Mouse (Mus musculus) liver, embryonic 13.5 days (tissue): Measurements from ENCODE around the gene Msln. TPM values are rescaled to one million over a fixed set of nuclear protein-coding genes. Genes with fewer than 3 reads are reported as not detected.

Experiments used
- ATAC-seq: fragments of 200-750 bp; cut with Nextera tagmentation; 2 replicates; pipeline ENCODE4 v1.8.0; 2017; ENCODE audit warnings: low read depth, mild to moderate bottlenecking, moderate number of reproducible peaks, moderate library complexity
- DNase-seq: peaks from one replicate; pipeline ENCODE4 v3.0.0; 2022
- H3K27ac ChIP-seq: fragments of 300-500 bp; sonication (generic); 2 replicates; pipeline ENCODE4 v1.5.1; 2015; ENCODE audit warnings: moderate library complexity, mild to moderate bottlenecking, inconsistent platforms
- H3K27me3 ChIP-seq: fragments of 300-500 bp; sonication (generic); 2 replicates; pipeline ENCODE4 v1.6.1; 2015; ENCODE audit warnings: mild to moderate bottlenecking, inconsistent platforms
- H3K36me3 ChIP-seq: fragments of 300-500 bp; sonication (generic); 2 replicates; pipeline ENCODE4 v1.6.1; 2015; ENCODE audit warnings: mild to moderate bottlenecking, inconsistent platforms
- H3K4me1 ChIP-seq: fragments of 300-500 bp; sonication (generic); replicated peaks from 2 replicates; pipeline ENCODE4 v1.6.1; 2015; ENCODE audit warnings: inconsistent platforms
- H3K4me2 ChIP-seq: fragments of 300-500 bp; sonication (generic); 2 replicates; pipeline ENCODE4 v1.6.1; 2015; ENCODE audit warnings: inconsistent platforms, mild to moderate bottlenecking, moderate library complexity
- H3K4me3 ChIP-seq: fragments of 300-500 bp; sonication (generic); replicated peaks from 2 replicates; pipeline ENCODE4 v1.5.1; 2015; ENCODE audit warnings: mild to moderate bottlenecking, inconsistent platforms
- H3K9ac ChIP-seq: fragments of 300-500 bp; sonication (generic); 2 replicates; pipeline ENCODE4 v1.6.1; 2015; ENCODE audit warnings: mild to moderate bottlenecking, inconsistent platforms
- H3K9me3 ChIP-seq: fragments of 300-500 bp; sonication (generic); replicated peaks from 2 replicates; pipeline ENCODE4 v1.6.1; 2016; ENCODE audit warnings: inconsistent platforms
- WGBS: fragments of 180-500 bp; shearing (Covaris S2); methylation state at CpG from one replicate; pipeline ENCODE4 v1.1.7; 2015; ENCODE audit not compliant: insufficient replicate concordance; 5-methylcytosine and 5-hydroxymethylcytosine counted together
- polyA plus RNA-seq: library from polyadenylated mRNA; unstranded; fragments of >200 nt; fragmentation: Nextera tagmentation; extraction: Ambion mirVana; gene quantifications from 2 replicates; pipeline ENCODE4 v1.2.1, GENCODE M21; 2015

The Msln gene
- polyA plus RNA-seq, 1 experiment from 2014 or later = 0.81 TPM

GRCm38 (mm10) chr17:25723470-25723869 is 30.7 kb downstream of the Msln start:
- Histone ChIP-seq H3K27me3 (peaks cover 2% of the 10 kb centered on the region; the same call in 1 of the 2 replicates), H3K36me3 (peaks cover 68% of the 10 kb centered on the region), H3K9ac (no peak overlapping the region), H3K4me2 (no peak overlapping the region), H3K4me3 (no peak overlapping the region), H3K4me1 (peaks cover 38% of the 10 kb centered on the region), H3K9me3 (no peaks in the 10 kb centered on the region), H3K27ac (no peak overlapping the region)
- 94% methylated on average over 19 of the region's 19 CpGs for WGBS
- ATAC-seq (no peak), DNase-seq (no peak)

DNA sequence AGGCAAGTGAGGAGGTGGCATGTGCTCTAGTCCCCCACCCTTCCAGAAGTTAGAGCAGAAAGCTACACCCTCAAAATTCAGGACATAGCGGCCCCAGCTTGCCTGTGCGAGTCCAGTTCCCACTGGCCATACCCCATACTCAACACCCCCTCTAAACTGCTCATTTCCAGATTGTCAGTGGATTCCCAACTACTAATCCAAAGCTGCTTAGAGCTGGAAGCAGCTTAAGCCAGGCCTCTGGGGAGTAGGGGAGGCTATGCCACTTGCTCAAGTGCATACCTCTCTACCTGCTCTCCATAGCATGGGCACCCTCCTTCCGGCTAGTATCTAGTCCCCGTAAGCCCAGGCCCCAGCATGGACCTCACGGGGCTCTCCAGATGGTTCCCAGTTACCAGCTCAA is 32.7 kb downstream of the Msln start:
- Histone ChIP-seq H3K4me2 (no peak overlapping the region), H3K4me1 (peaks cover 41% of the 10 kb centered on the region), H3K36me3 (peaks cover 70% of the 10 kb centered on the region), H3K27me3 (peaks cover 22% of the 10 kb centered on the region), H3K4me3 (no peak overlapping the region), H3K27ac (no peak overlapping the region), H3K9me3 (no peaks in the 10 kb centered on the region), H3K9ac (no peak overlapping the region)
- 88% methylated on average over 5 of the region's 5 CpGs for WGBS
- DNase-seq (no peak), ATAC-seq (no peak)

GRCm38 (mm10) chr17:25717691-25718090 is 36.5 kb downstream of the Msln start:
- no peaks in the 10 kb centered on the region for H3K9me3 ChIP-seq
- DNase-seq (no peak), ATAC-seq (no peak)
- H3K9ac ChIP-seq = 0 out of 2 replicates have a peak overlapping the region, but pooled peaks have one; percentile 23
- H3K27me3 ChIP-seq = peaks cover 42% of the 10 kb centered on the region
- H3K4me3 ChIP-seq = peak overlapping the region; percentile 36
- peak overlapping the region; percentile 63 for H3K4me2 ChIP-seq
- H3K27ac ChIP-seq = no peak overlapping the region
- H3K36me3 ChIP-seq = peaks cover 44% of the 10 kb centered on the region
- WGBS = 16% methylated on average over 6 of the region's 6 CpGs
- peaks cover 28% of the 10 kb centered on the region for H3K4me1 ChIP-seq

GRCm38 (mm10) chr17:25716711-25717637 is 37.2 kb downstream of the Msln start, which contains the start of gene Gng13:
Gene Gng13, plus strand, starts transcription at chr17:25717171.
- no peak for DNase-seq
- Histone ChIP-seq H3K4me3 (peak within 1 kb of the TSS; percentile 36), H3K27ac (no peak within 1 kb of the TSS), H3K4me2 (peak within 1 kb of the TSS; percentile 63), H3K36me3 (peaks cover 36% of the 10 kb centered on the region), H3K4me1 (peaks cover 26% of the 10 kb centered on the region), H3K9ac (peak within 1 kb of the TSS; percentile 23; the same call in 1 of the 2 replicates), H3K9me3 (no peaks in the 10 kb centered on the region), H3K27me3 (peaks cover 42% of the 10 kb centered on the region)
- peak; percentile 42 for ATAC-seq
- 3% methylated on average over 45 of the region's 45 CpGs for WGBS

DNA sequence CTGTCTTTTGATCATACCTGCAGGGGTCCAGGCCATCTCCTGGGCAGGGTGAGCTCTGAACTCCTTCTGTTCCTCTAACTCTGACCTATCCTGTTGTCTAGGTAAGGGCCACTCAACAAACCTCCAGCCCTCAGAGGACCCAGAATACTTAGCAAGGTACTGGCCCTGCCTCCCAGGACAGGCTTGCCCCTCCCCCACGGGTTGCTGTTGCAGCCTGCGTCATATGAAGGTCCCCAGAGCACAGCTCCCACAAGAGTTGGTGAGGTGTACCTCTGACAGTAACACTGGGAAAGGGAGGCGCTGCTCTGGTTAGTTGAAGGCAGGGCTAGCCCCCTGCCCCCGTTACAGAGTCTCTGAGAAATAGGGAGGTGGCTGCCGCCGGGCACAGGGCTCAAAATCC is 38.0 kb downstream of the Msln start:
- H3K4me3 ChIP-seq = no peak overlapping the region
- no peak overlapping the region for H3K9ac ChIP-seq
- H3K27ac ChIP-seq = no peak overlapping the region
- no peak overlapping the region for H3K4me2 ChIP-seq
- no peak for DNase-seq
- H3K9me3 ChIP-seq = no peaks in the 10 kb centered on the region
- H3K4me1 ChIP-seq = peaks cover 26% of the 10 kb centered on the region
- peaks cover 28% of the 10 kb centered on the region for H3K36me3 ChIP-seq
- peaks cover 42% of the 10 kb centered on the region for H3K27me3 ChIP-seq
- ATAC-seq = 0 out of 2 replicates have a peak, but pooled peaks have one; percentile 13
- 5% methylated on average over 6 of the region's 6 CpGs for WGBS

- peaks cover 42% of the 10 kb centered on the region for H3K27me3 ChIP-seq
- ATAC-seq = peak; percentile 62
Measured at GRCm38 (mm10) chr17:25715627-25716026, 38.6 kb downstream of the Msln start.

GRCm38 (mm10) chr17:25711136-25711535 is 43.0 kb downstream of the Msln start:
- H3K4me3 ChIP-seq = no peak overlapping the region
- DNase-seq = no peak
- no peaks in the 10 kb centered on the region for H3K9me3 ChIP-seq
- no peak overlapping the region for H3K4me2 ChIP-seq
- WGBS = 57% methylated on average over 4 of the region's 4 CpGs
- H3K27ac ChIP-seq = no peak overlapping the region
- H3K36me3 ChIP-seq = no peaks in the 10 kb centered on the region
- no peak overlapping the region for H3K9ac ChIP-seq
- H3K4me1 ChIP-seq = peaks cover 8% of the 10 kb centered on the region
- ATAC-seq = no peak
- peaks cover 17% of the 10 kb centered on the region for H3K27me3 ChIP-seq

More at GRCm38 (mm10) chr17:25715627-25716026, 38.6 kb downstream of the Msln start:
- Histone ChIP-seq H3K9ac (no peak overlapping the region), H3K4me2 (no peak overlapping the region), H3K36me3 (peaks cover 23% of the 10 kb centered on the region), H3K27ac (no peak overlapping the region), H3K4me1 (peaks cover 26% of the 10 kb centered on the region), H3K4me3 (no peak overlapping the region), H3K9me3 (no peaks in the 10 kb centered on the region)
- WGBS = 29% methylated on average over 3 of the region's 3 CpGs
- no peak for DNase-seq

GRCm38 (mm10) chr17:25709994-25710393 is 44.2 kb downstream of the Msln start:
- no peaks in the 10 kb centered on the region for H3K9me3 ChIP-seq
- no peaks in the 10 kb centered on the region; the same call in 1 of the 2 replicates for H3K4me1 ChIP-seq
- ATAC-seq (no peak), DNase-seq (no peak)
- H3K27ac ChIP-seq = no peak overlapping the region
- H3K4me3 ChIP-seq = no peak overlapping the region
- peaks cover 5% of the 10 kb centered on the region; the same call in 1 of the 2 replicates for H3K27me3 ChIP-seq
- H3K36me3 ChIP-seq = no peaks in the 10 kb centered on the region
- no peak overlapping the region for H3K9ac ChIP-seq
- 55% methylated on average over 2 of the region's 2 CpGs for WGBS
- no peak overlapping the region for H3K4me2 ChIP-seq

DNA sequence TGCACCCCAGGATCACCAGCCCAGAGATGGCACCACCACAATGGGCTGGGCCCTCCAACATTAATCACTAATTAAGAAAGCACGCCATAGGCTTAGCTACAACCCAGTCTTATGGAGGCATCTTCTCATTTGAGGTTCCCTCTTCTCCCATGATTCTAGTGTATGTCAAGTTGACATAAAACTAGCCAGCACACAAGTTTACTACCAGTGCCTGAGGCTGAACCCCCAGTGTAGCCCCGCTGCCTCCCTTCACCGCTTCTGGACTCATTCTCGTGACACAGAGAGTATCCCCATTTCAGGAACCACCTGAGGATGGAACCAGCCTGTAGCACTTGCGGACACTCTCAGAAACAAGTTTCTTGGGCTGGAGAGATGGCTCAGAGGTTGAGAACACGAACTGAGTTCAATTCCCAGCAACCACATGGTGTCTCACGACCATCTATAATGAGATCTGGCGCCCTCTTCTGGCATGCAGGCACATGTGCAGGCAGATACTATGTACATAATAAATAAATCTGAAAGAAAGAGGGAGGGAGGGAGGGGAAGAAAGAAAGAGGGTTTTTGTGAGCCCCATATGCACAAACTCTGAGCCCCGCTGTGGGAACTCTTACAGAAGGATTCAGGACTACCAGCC is 53.2 kb downstream of the Msln start:
- Histone ChIP-seq H3K27ac (no peak overlapping the region), H3K4me3 (no peak overlapping the region), H3K4me1 (no peaks in the 10 kb centered on the region), H3K9ac (no peak overlapping the region), H3K36me3 (no peaks in the 10 kb centered on the region), H3K9me3 (no peaks in the 10 kb centered on the region), H3K4me2 (no peak overlapping the region), H3K27me3 (no peaks in the 10 kb centered on the region)
- DNase-seq = no peak
- 49% methylated on average over 9 of the region's 9 CpGs for WGBS
- no peak for ATAC-seq
